Mouse (Mus musculus) central nervous system, embryonic 11.5 days (tissue): ENCODE data around the gene Edem3. TPM values are rescaled to one million over a fixed set of nuclear protein-coding genes. Genes with fewer than 3 reads are reported as not detected.

Experiments
- polyA plus RNA-seq: library from polyadenylated mRNA; depleted of rRNA; stranded (reverse); fragments of >200 nt; gene quantifications from 2 replicates; pipeline ENCODE4 v1.2.3, GENCODE M21; 2012; rRNA removed

Gene Edem3
- 14.0 and 17.7 TPM in 2 replicates for polyA plus RNA-seq

DNA sequence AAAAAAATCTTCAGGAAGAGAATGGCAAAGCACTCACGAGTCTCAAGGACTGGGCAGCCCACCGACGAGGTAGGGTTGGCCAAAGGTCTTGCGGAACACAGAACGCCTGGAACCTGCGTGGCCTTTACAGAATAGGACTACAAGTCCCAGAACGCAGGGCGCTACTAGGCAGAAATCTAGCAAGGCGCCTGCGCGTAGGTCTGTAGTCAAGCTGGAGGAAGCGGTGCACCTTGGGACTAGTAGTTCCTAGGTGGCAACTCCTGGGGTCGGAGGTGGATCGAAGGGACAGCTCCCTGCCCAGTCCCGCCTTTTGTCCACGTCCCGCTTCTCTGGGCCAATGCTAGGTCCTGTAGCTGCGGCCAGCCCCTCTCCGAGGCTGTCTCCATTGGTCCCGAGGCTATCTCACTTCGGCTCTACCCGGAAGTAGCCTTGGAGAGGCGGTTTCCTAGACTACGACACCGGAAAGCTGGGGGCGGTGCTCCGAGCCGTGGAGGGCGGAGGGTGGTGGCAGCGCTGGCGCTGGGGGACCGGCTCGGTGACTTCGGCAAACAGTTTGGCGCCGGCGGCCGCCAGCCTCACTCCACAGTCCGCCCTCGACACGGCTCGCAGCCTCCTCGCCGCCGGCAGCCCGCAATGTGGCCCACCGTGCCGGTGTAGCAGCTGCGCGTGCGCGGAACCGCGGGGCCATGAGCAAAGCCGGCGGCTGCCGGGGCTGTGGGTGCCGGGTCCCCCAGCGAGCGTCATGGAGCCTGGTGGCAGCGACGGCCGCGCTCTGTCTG, at the start of gene Edem3:
Edem3 (plus strand) TSS at position 491 of the 779 bp plus-strand sequence.

Other genes with a start within 250 kb of the Edem3 start
- 0.66 and 1.1 TPM in 2 replicates for gene Fam129a, start 184.2 kb upstream of the Edem3 start, polyA plus RNA-seq